Mouse (Mus musculus) liver, embryonic 12.5 days (tissue): Measurements from ENCODE around the gene Snd1. TPM values are rescaled to one million over a fixed set of nuclear protein-coding genes. Genes with fewer than 3 reads are reported as not detected.

Experiments
- ATAC-seq: fragments of 200-750 bp; cut with Nextera tagmentation; 2 replicates; pipeline ENCODE4 v1.8.0; 2017; ENCODE audit warnings: moderate number of reproducible peaks, mild to moderate bottlenecking, moderate library complexity
- H3K27ac ChIP-seq: fragments of 300-500 bp; sonication (generic); 2 replicates; pipeline ENCODE4 v1.5.1; 2016; ENCODE audit warnings: mild to moderate bottlenecking
- H3K27me3 ChIP-seq: fragments of 300-500 bp; sonication (generic); replicated peaks from 2 replicates; pipeline ENCODE4 v1.6.1; 2016; ENCODE audit warnings: mild to moderate bottlenecking, moderate library complexity
- H3K36me3 ChIP-seq: fragments of 300-500 bp; sonication (generic); 2 replicates; pipeline ENCODE4 v1.6.1; 2016; ENCODE audit warnings: mild to moderate bottlenecking, moderate library complexity
- H3K4me1 ChIP-seq: fragments of 300-500 bp; sonication (generic); 2 replicates; pipeline ENCODE4 v1.6.1; 2016
- H3K4me2 ChIP-seq: fragments of 300-500 bp; sonication (generic); 2 replicates; pipeline ENCODE4 v1.6.1; 2016; ENCODE audit warnings: mild to moderate bottlenecking, moderate library complexity
- H3K4me3 ChIP-seq: fragments of 300-500 bp; sonication (generic); 2 replicates; pipeline ENCODE4 v1.5.1; 2016; ENCODE audit warnings: mild to moderate bottlenecking, moderate library complexity
- H3K9ac ChIP-seq: fragments of 300-500 bp; sonication (generic); 2 replicates; pipeline ENCODE4 v1.6.1; 2016; ENCODE audit warnings: mild to moderate bottlenecking, moderate library complexity
- H3K9me3 ChIP-seq: fragments of 300-500 bp; sonication (generic); replicated peaks from 2 replicates; pipeline ENCODE4 v1.6.1; 2016; ENCODE audit warnings: mild to moderate bottlenecking, moderate library complexity
- WGBS: fragments of 180-500 bp; shearing (Covaris S2); methylation state at CpG from one replicate; pipeline ENCODE4 v1.1.7; 2016; ENCODE audit not compliant: insufficient replicate concordance; 5-methylcytosine and 5-hydroxymethylcytosine counted together
- polyA plus RNA-seq: library from polyadenylated mRNA; unstranded; fragments of >200 nt; fragmentation: Nextera tagmentation; extraction: Ambion mirVana; gene quantifications from 2 replicates; pipeline ENCODE4 v1.2.1, GENCODE M21; 2016

Snd1 gene
- polyA plus RNA-seq, 1 experiment from 2014 or later: 82.0 TPM

GRCm38 (mm10) chr6:28856789-28857188 lies 381.9 kb downstream of the Snd1 start:
- Histone ChIP-seq H3K4me2 (no peak overlapping the region), H3K4me1 (peaks cover 27% of the 10 kb centered on the region), H3K36me3 (0 out of 2 replicates have a peak, but pooled peaks cover 4% of the 10 kb centered on the region), H3K27me3 (no peaks in the 10 kb centered on the region), H3K9ac (no peak overlapping the region), H3K4me3 (no peak overlapping the region), H3K27ac (no peak overlapping the region), H3K9me3 (no peaks in the 10 kb centered on the region)
- WGBS: 41% methylated on average over 4 of the region's 4 CpGs
- no peak for ATAC-seq

GRCm38 (mm10) chr6:28857198-28858180 lies 382.6 kb downstream of the Snd1 start:
- Histone ChIP-seq H3K9ac (no peak overlapping the region), H3K4me1 (peaks cover 27% of the 10 kb centered on the region), H3K4me3 (no peak overlapping the region), H3K27ac (no peak overlapping the region), H3K36me3 (0 out of 2 replicates have a peak, but pooled peaks cover 4% of the 10 kb centered on the region), H3K9me3 (no peaks in the 10 kb centered on the region), H3K4me2 (no peak overlapping the region), H3K27me3 (no peaks in the 10 kb centered on the region)
- ATAC-seq: peak; percentile 61
- WGBS: 31% methylated on average over 2 of the region's 2 CpGs

GRCm38 (mm10) chr6:28859094-28859493 lies 384.2 kb downstream of the Snd1 start:
- 74% methylated on average over 2 of the region's 2 CpGs for WGBS

GRCm38 (mm10) chr6:28860450-28860849 lies 385.5 kb downstream of the Snd1 start:
- H3K4me3 ChIP-seq: no peak overlapping the region
- H3K4me1 ChIP-seq: peaks cover 27% of the 10 kb centered on the region
- H3K27me3 ChIP-seq: no peaks in the 10 kb centered on the region
- no peaks in the 10 kb centered on the region for H3K36me3 ChIP-seq
- ATAC-seq: no peak
- no peak overlapping the region for H3K27ac ChIP-seq
- H3K9me3 ChIP-seq: no peaks in the 10 kb centered on the region
- H3K4me2 ChIP-seq: no peak overlapping the region
- WGBS: 62% methylated on average over 2 of the region's 2 CpGs
- H3K9ac ChIP-seq: no peak overlapping the region

More at GRCm38 (mm10) chr6:28859094-28859493, 384.2 kb downstream of the Snd1 start:
- H3K4me2 ChIP-seq: no peak overlapping the region
- H3K9me3 ChIP-seq: no peaks in the 10 kb centered on the region
- no peak overlapping the region for H3K27ac ChIP-seq
- peaks cover 27% of the 10 kb centered on the region for H3K4me1 ChIP-seq
- no peak overlapping the region for H3K4me3 ChIP-seq
- no peak for ATAC-seq
- no peak overlapping the region for H3K9ac ChIP-seq
- H3K36me3 ChIP-seq: no peaks in the 10 kb centered on the region
- H3K27me3 ChIP-seq: no peaks in the 10 kb centered on the region

- Histone ChIP-seq H3K9ac (no peak overlapping the region), H3K9me3 (no peaks in the 10 kb centered on the region), H3K36me3 (no peaks in the 10 kb centered on the region), H3K4me2 (no peak overlapping the region), H3K4me1 (peaks cover 27% of the 10 kb centered on the region), H3K4me3 (no peak overlapping the region), H3K27ac (no peak overlapping the region), H3K27me3 (no peaks in the 10 kb centered on the region)
- ATAC-seq: no peak
- 37% methylated on average over 2 of the region's 2 CpGs for WGBS
Observed at GRCm38 (mm10) chr6:28860922-28861321, 386.0 kb downstream of the Snd1 start.

- no peaks in the 10 kb centered on the region for H3K27me3 ChIP-seq
- H3K9me3 ChIP-seq: no peaks in the 10 kb centered on the region
- WGBS: 66% methylated on average over 8 of the region's 8 CpGs
- H3K4me1 ChIP-seq: peaks cover 13% of the 10 kb centered on the region
- no peak overlapping the region for H3K4me2 ChIP-seq
- H3K36me3 ChIP-seq: no peaks in the 10 kb centered on the region
- H3K9ac ChIP-seq: no peak overlapping the region
- H3K4me3 ChIP-seq: no peak overlapping the region
- H3K27ac ChIP-seq: no peak overlapping the region
- ATAC-seq: no peak
Observed at GRCm38 (mm10) chr6:28862304-28862703, 387.4 kb downstream of the Snd1 start.

- H3K4me2 ChIP-seq: no peak overlapping the region
- H3K27ac ChIP-seq: no peak overlapping the region
- H3K4me3 ChIP-seq: no peak overlapping the region
- H3K9ac ChIP-seq: no peak overlapping the region
- no peaks in the 10 kb centered on the region for H3K36me3 ChIP-seq
- no peaks in the 10 kb centered on the region; the same call in 1 of the 2 replicates for H3K4me1 ChIP-seq
- no peaks in the 10 kb centered on the region for H3K9me3 ChIP-seq
- ATAC-seq: no peak
- 63% methylated on average over 5 of the region's 5 CpGs for WGBS
- H3K27me3 ChIP-seq: no peaks in the 10 kb centered on the region
Observed at GRCm38 (mm10) chr6:28864684-28865083, 389.7 kb downstream of the Snd1 start.

GRCm38 (mm10) chr6:28865112-28865511 lies 390.2 kb downstream of the Snd1 start:
- no peak overlapping the region for H3K4me3 ChIP-seq
- 87% methylated on average over 10 of the region's 10 CpGs for WGBS
- no peak overlapping the region for H3K27ac ChIP-seq
- no peaks in the 10 kb centered on the region for H3K9me3 ChIP-seq
- no peaks in the 10 kb centered on the region; the same call in 1 of the 2 replicates for H3K4me1 ChIP-seq
- H3K4me2 ChIP-seq: no peak overlapping the region
- no peak overlapping the region for H3K9ac ChIP-seq
- no peaks in the 10 kb centered on the region for H3K27me3 ChIP-seq
- H3K36me3 ChIP-seq: no peaks in the 10 kb centered on the region
- no peak for ATAC-seq

- Histone ChIP-seq H3K27me3 (no peaks in the 10 kb centered on the region), H3K4me2 (no peak overlapping the region), H3K27ac (no peak overlapping the region), H3K9me3 (no peaks in the 10 kb centered on the region), H3K4me3 (no peak overlapping the region), H3K36me3 (no peaks in the 10 kb centered on the region), H3K9ac (no peak overlapping the region), H3K4me1 (no peaks in the 10 kb centered on the region; the same call in 1 of the 2 replicates)
- 75% methylated on average over 3 of the region's 3 CpGs for WGBS
- ATAC-seq: no peak
Observed at GRCm38 (mm10) chr6:28866206-28866605, 391.3 kb downstream of the Snd1 start.

GRCm38 (mm10) chr6:28867516-28868251 lies 392.7 kb downstream of the Snd1 start:
- Histone ChIP-seq H3K27ac (no peak overlapping the region), H3K4me1 (no peaks in the 10 kb centered on the region; the same call in 1 of the 2 replicates), H3K36me3 (no peaks in the 10 kb centered on the region), H3K9me3 (no peaks in the 10 kb centered on the region), H3K4me2 (no peak overlapping the region), H3K4me3 (no peak overlapping the region), H3K27me3 (no peaks in the 10 kb centered on the region), H3K9ac (no peak overlapping the region)
- WGBS: 63% methylated on average over 2 of the region's 2 CpGs
- no peak for ATAC-seq

- Histone ChIP-seq H3K9me3 (no peaks in the 10 kb centered on the region), H3K4me1 (no peaks in the 10 kb centered on the region), H3K27me3 (no peaks in the 10 kb centered on the region), H3K27ac (no peak overlapping the region), H3K4me2 (no peak overlapping the region), H3K4me3 (no peak overlapping the region), H3K9ac (no peak overlapping the region), H3K36me3 (peaks cover 25% of the 10 kb centered on the region)
- ATAC-seq: no peak
- 56% methylated on average over 5 of the region's 5 CpGs for WGBS
Observed at GRCm38 (mm10) chr6:28871725-28872420, 396.9 kb downstream of the Snd1 start.
